Mouse (Mus musculus): ENCODE results near the gene Gstp2. TPM values are rescaled to one million over a fixed set of nuclear protein-coding genes. Genes with fewer than 3 reads are reported as not detected.
"Not testable (repeated sequence)": the region's sequence is repeated elsewhere in the genome, so short reads cannot be mapped to it uniquely, and the experiment has no call there.

Gstp2 gene
- polyA plus RNA-seq, 1 experiment from 2014 or later = 1.4 TPM

GRCm38 (mm10) chr19:4068242-4068641 lies 22.4 kb upstream of the Gstp2 start:
- WGBS = 92% methylated on average over 2 of the region's 2 CpGs
- not testable (repeated sequence) for H3K4me3 ChIP-seq; H3K4me1 ChIP-seq; H3K4me2 ChIP-seq; H3K27me3 ChIP-seq; H3K9me3 ChIP-seq; H3K27ac ChIP-seq; ATAC-seq (ENCODE audit: insufficient number of reproducible peaks, low FRiP score, low TSS enrichment, low read depth); H3K36me3 ChIP-seq; H3K9ac ChIP-seq

- Histone ChIP-seq H3K9me3 (no peaks in the 10 kb centered on the region), H3K4me2 (no peak overlapping the region), H3K4me1 (no peaks in the 10 kb centered on the region), H3K27ac (no peak overlapping the region), H3K36me3 (no peaks in the 10 kb centered on the region), H3K9ac (no peak overlapping the region), H3K27me3 (no peaks in the 10 kb centered on the region), H3K4me3 (no peak overlapping the region)
- ATAC-seq (ENCODE audit: insufficient number of reproducible peaks, low FRiP score, low TSS enrichment, low read depth) = no peak
These were observed 21.1 kb upstream of the Gstp2 start for GRCm38 (mm10) chr19:4066877-4067276.

GRCm38 (mm10) chr19:4066280-4066679 lies 20.5 kb upstream of the Gstp2 start:
- H3K4me3 ChIP-seq = no peak overlapping the region
- H3K4me1 ChIP-seq = no peaks in the 10 kb centered on the region
- no peak overlapping the region for H3K4me2 ChIP-seq
- 61% methylated on average over 6 of the region's 6 CpGs for WGBS
- no peak for ATAC-seq (ENCODE audit: insufficient number of reproducible peaks, low FRiP score, low TSS enrichment, low read depth)
- no peaks in the 10 kb centered on the region for H3K9me3 ChIP-seq
- H3K27ac ChIP-seq = no peak overlapping the region
- H3K36me3 ChIP-seq = no peaks in the 10 kb centered on the region
- no peak overlapping the region for H3K9ac ChIP-seq
- H3K27me3 ChIP-seq = no peaks in the 10 kb centered on the region

- not testable (repeated sequence) for H3K27me3 ChIP-seq; H3K4me2 ChIP-seq; H3K4me3 ChIP-seq; H3K36me3 ChIP-seq; ATAC-seq (ENCODE audit: insufficient number of reproducible peaks, low FRiP score, low TSS enrichment, low read depth); H3K9ac ChIP-seq; H3K4me1 ChIP-seq; H3K27ac ChIP-seq; H3K9me3 ChIP-seq
- 36% methylated on average over 8 of the region's 11 CpGs for WGBS
These were observed 18.7 kb upstream of the Gstp2 start for GRCm38 (mm10) chr19:4064501-4064900.

- 84% methylated on average over 4 of the region's 4 CpGs for WGBS
- ATAC-seq (ENCODE audit: insufficient number of reproducible peaks, low FRiP score, low TSS enrichment, low read depth) = not testable (repeated sequence)
These were observed 17.5 kb upstream of the Gstp2 start for GRCm38 (mm10) chr19:4063357-4063756.

GRCm38 (mm10) chr19:4060899-4061465 lies 15.2 kb upstream of the Gstp2 start:
- Histone ChIP-seq H3K4me3 (no peak overlapping the region), H3K4me2 (no peak overlapping the region), H3K36me3 (no peaks in the 10 kb centered on the region), H3K4me1 (peaks cover 2% of the 10 kb centered on the region; the same call in 1 of the 2 replicates), H3K9me3 (no peaks in the 10 kb centered on the region), H3K27ac (no peak overlapping the region), H3K27me3 (no peaks in the 10 kb centered on the region), H3K9ac (no peak overlapping the region)
- WGBS = 91% methylated on average over 6 of the region's 6 CpGs
- ATAC-seq (ENCODE audit: insufficient number of reproducible peaks, low FRiP score, low TSS enrichment, low read depth) = no peak

More at GRCm38 (mm10) chr19:4063357-4063756, 17.5 kb upstream of the Gstp2 start:
- not testable (repeated sequence) for H3K27ac ChIP-seq, H3K4me1 ChIP-seq, H3K9ac ChIP-seq, H3K36me3 ChIP-seq, H3K4me2 ChIP-seq, H3K9me3 ChIP-seq, H3K27me3 ChIP-seq, H3K4me3 ChIP-seq

GRCm38 (mm10) chr19:4060044-4060898 lies 14.4 kb upstream of the Gstp2 start:
- H3K9ac ChIP-seq; ATAC-seq (ENCODE audit: insufficient number of reproducible peaks, low FRiP score, low TSS enrichment, low read depth); H3K4me1 ChIP-seq; H3K4me2 ChIP-seq; H3K36me3 ChIP-seq; H3K27me3 ChIP-seq; H3K9me3 ChIP-seq; H3K27ac ChIP-seq; H3K4me3 ChIP-seq: not testable (repeated sequence)
- 88% methylated on average over 8 of the region's 8 CpGs for WGBS

- no peaks in the 10 kb centered on the region for H3K36me3 ChIP-seq
- no peaks in the 10 kb centered on the region for H3K27me3 ChIP-seq
- no peak within 1 kb of the TSS for H3K27ac ChIP-seq
- H3K4me1 ChIP-seq = peaks cover 3% of the 10 kb centered on the region; the same call in 1 of the 2 replicates
- no peak for ATAC-seq (ENCODE audit: insufficient number of reproducible peaks, low FRiP score, low TSS enrichment, low read depth)
- H3K9me3 ChIP-seq = no peaks in the 10 kb centered on the region
- no peak within 1 kb of the TSS for H3K4me2 ChIP-seq
- WGBS = 77% methylated on average over 15 of the region's 15 CpGs
- H3K4me3 ChIP-seq = no peak within 1 kb of the TSS
- no peak within 1 kb of the TSS for H3K9ac ChIP-seq
These were observed 13.4 kb upstream of the Gstp2 start, which contains the start of gene Gstp3 for GRCm38 (mm10) chr19:4059069-4059740. Gstp3 (minus strand) TSS chr19:4059569.

- Histone ChIP-seq H3K9me3 (no peaks in the 10 kb centered on the region), H3K36me3 (no peaks in the 10 kb centered on the region), H3K27ac (no peak overlapping the region), H3K27me3 (no peaks in the 10 kb centered on the region), H3K4me1 (peaks cover 3% of the 10 kb centered on the region; the same call in 1 of the 2 replicates), H3K9ac (no peak overlapping the region), H3K4me3 (no peak overlapping the region), H3K4me2 (no peak overlapping the region)
- WGBS = 86% methylated on average over 5 of the region's 5 CpGs
- no peak for ATAC-seq (ENCODE audit: insufficient number of reproducible peaks, low FRiP score, low TSS enrichment, low read depth)
These were observed 12.8 kb upstream of the Gstp2 start for GRCm38 (mm10) chr19:4058581-4058980.

GRCm38 (mm10) chr19:4057962-4058361 lies 12.1 kb upstream of the Gstp2 start:
- no peak for ATAC-seq (ENCODE audit: insufficient number of reproducible peaks, low FRiP score, low TSS enrichment, low read depth)
- no peak overlapping the region for H3K27ac ChIP-seq
- WGBS = 93% methylated on average over 7 of the region's 7 CpGs
- peaks cover 3% of the 10 kb centered on the region; the same call in 1 of the 2 replicates for H3K4me1 ChIP-seq
- H3K9me3 ChIP-seq = no peaks in the 10 kb centered on the region
- H3K27me3 ChIP-seq = no peaks in the 10 kb centered on the region
- H3K9ac ChIP-seq = no peak overlapping the region
- H3K4me3 ChIP-seq = no peak overlapping the region
- no peaks in the 10 kb centered on the region for H3K36me3 ChIP-seq
- no peak overlapping the region for H3K4me2 ChIP-seq

GRCm38 (mm10) chr19:4057389-4057788 lies 11.6 kb upstream of the Gstp2 start:
- no peak overlapping the region for H3K4me3 ChIP-seq
- no peak overlapping the region for H3K27ac ChIP-seq
- WGBS = 78% methylated on average over 13 of the region's 13 CpGs
- no peak overlapping the region for H3K9ac ChIP-seq
- no peak for ATAC-seq (ENCODE audit: insufficient number of reproducible peaks, low FRiP score, low TSS enrichment, low read depth)
- H3K27me3 ChIP-seq = no peaks in the 10 kb centered on the region
- no peaks in the 10 kb centered on the region for H3K9me3 ChIP-seq
- H3K4me2 ChIP-seq = no peak overlapping the region
- peaks cover 3% of the 10 kb centered on the region; the same call in 1 of the 2 replicates for H3K4me1 ChIP-seq
- no peaks in the 10 kb centered on the region for H3K36me3 ChIP-seq

GRCm38 (mm10) chr19:4056727-4057126 lies 10.9 kb upstream of the Gstp2 start:
- H3K9me3 ChIP-seq = no peaks in the 10 kb centered on the region
- H3K36me3 ChIP-seq = no peaks in the 10 kb centered on the region
- H3K27ac ChIP-seq = no peak overlapping the region
- H3K9ac ChIP-seq = 0 out of 2 replicates have a peak overlapping the region, but pooled peaks have one; percentile 0
- H3K27me3 ChIP-seq = no peaks in the 10 kb centered on the region
- WGBS = 45% methylated on average over 4 of the region's 4 CpGs
- no peak for ATAC-seq (ENCODE audit: insufficient number of reproducible peaks, low FRiP score, low TSS enrichment, low read depth)
- no peak overlapping the region for H3K4me3 ChIP-seq
- H3K4me1 ChIP-seq = peaks cover 3% of the 10 kb centered on the region; the same call in 1 of the 2 replicates
- H3K4me2 ChIP-seq = no peak overlapping the region

All from limb, embryonic 15.5 days (tissue).